Mouse (Mus musculus) adrenal gland, postnatal 36 days (tissue): ENCODE data around the gene Gm20708. TPM values are rescaled to one million over a fixed set of nuclear protein-coding genes. Genes with fewer than 3 reads are reported as not detected.

Experiments
- total RNA-seq, 2 experiments: library from RNA; stranded (reverse); gene quantifications; 2 replicates each; pipeline ENCODE4 v1.2.3; 2021

The Gm20708 gene
- total RNA-seq, 2 experiments from 2014 or later = 0.50 to 0.63 TPM

Other genes starting within 250 kb of the Gm20708 start
- gene Tnrc6c, start 155.4 kb upstream of the Gm20708 start, total RNA-seq = 10 to 100 TPM; 18.6 to 26.3 TPM
- gene Tmc8, start 27.6 kb upstream of the Gm20708 start, total RNA-seq = 1 to 10 TPM; 3.9 to 6.0 TPM
- 10 to 100 TPM; 25.4 to 31.3 TPM for gene Tmc6, start 27.5 kb upstream of the Gm20708 start, total RNA-seq
- gene 6030468B19Rik, start 12.0 kb upstream of the Gm20708 start, total RNA-seq = not detected
- gene Syngr2, start within 50 bp of the Gm20708 start, total RNA-seq = 10 to 100 TPM; 80.4 to 97.8 TPM
- gene Afmid, start 16.3 kb downstream of the Gm20708 start, total RNA-seq = 1 to 10 TPM; 6.5 to 8.6 TPM
- 1 to 10 TPM; 7.9 to 8.8 TPM for gene Tk1, start 16.4 kb downstream of the Gm20708 start, total RNA-seq
- 1 to 10 TPM; 5.0 to 5.4 TPM for gene Birc5, start 39.6 kb downstream of the Gm20708 start, total RNA-seq
- gene Tmem235, start 51.1 kb downstream of the Gm20708 start, total RNA-seq = not detected
- 10 to 100 TPM; 10.3 to 13.3 TPM for gene Tha1, start 63.8 kb downstream of the Gm20708 start, total RNA-seq
- gene Socs3, start 160.4 kb downstream of the Gm20708 start, total RNA-seq = 10 to 100 TPM in 1 of 2 experiments, 1 to 10 TPM in 1; 6.6 to 17.5 TPM
- gene Pgs1, start 176.6 kb downstream of the Gm20708 start, total RNA-seq = 10 to 100 TPM; 54.7 to 58.7 TPM